Mouse (Mus musculus): Measurements from ENCODE around the gene Amph.

DNA sequence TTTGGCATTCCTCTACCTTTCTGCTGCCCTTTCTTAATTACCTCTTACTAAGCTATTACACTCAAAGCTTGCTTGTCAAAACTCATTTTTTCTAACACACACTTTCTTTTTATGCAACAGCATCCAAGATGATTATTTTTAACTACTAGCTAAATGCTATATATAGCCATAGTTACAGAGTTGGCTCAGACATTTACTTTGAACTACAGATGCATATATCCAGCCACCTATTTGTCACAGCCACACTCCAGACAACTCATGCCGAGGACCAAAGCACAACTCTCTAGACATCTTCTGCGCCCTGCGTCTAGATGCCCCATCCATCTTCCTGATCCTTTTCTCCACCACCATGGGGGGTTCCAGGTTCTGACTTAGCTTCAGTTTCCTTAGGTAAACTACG is 33.2 kb upstream of the Amph start:
- no peak for TF ChIP-seq CTCF (IDR thresholded peaks at IDR 0.05)
- TF ChIP-seq EP300 (IDR thresholded peaks at IDR 0.05): no peak

Data from lung, postnatal 0 days (tissue).